Mouse (Mus musculus) testis, adult 2 months (tissue): Measurements from ENCODE around the gene Nxph1.

Source experiments
- CTCF ChIP-seq: fragments of 200-500 bp; IDR thresholded peaks from 2 replicates; pipeline ENCODE4 v1.5.1; 2012; ENCODE audit warnings: low read depth, mild to moderate bottlenecking, inconsistent platforms, low read length, moderate library complexity; ENCODE audit not compliant: control insufficient read depth, insufficient read depth, insufficient replicate concordance
- POLR2A ChIP-seq: fragments of 200-500 bp; IDR thresholded peaks from 2 replicates; pipeline ENCODE4 v1.6.1; 2012; ENCODE audit warnings: low read depth, mild to moderate bottlenecking, inconsistent platforms, low read length, moderate library complexity; ENCODE audit not compliant: control insufficient read depth

GRCm38 (mm10) chr6:9119136-9119535 is 170.9 kb downstream of the Nxph1 start:
- TF ChIP-seq CTCF = no peak
- TF ChIP-seq POLR2A = no peak
